Mouse (Mus musculus): ENCODE data around the gene Srsf6.

GRCm38 (mm10) chr2:162946964-162947363, 15.6 kb downstream of the Srsf6 start:
- TF ChIP-seq CTCF (IDR thresholded peaks at IDR 0.05; ENCODE audit: low read depth) (no peak), EP300 (IDR thresholded peaks at IDR 0.05; ENCODE audit: low read depth) (no peak)
